Mouse (Mus musculus): ENCODE results near the gene Arhgef25.

Gene Arhgef25

DNA sequence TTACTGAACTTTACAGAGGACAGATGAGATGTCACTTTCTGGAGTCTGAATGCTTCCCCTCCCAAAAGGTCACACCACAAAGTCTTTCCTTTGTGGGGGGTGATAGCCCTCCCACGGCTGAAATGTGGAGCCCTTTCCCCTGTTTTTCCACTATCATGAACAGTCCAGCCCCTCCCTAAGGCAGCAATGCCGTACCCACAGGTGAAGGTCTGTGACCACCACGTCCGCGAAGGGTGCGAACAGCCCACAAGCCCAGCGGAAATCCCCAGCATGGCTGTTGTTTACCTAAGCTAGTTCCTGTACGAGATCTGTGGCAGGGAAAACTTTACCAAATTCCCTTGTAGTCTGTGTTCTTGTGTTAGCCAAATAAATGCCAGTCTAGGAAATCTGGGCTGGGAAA is 48.4 kb downstream of the Arhgef25 start:
- DNase-seq (ENCODE audit: low read depth, low spot score) = no peak

DNA sequence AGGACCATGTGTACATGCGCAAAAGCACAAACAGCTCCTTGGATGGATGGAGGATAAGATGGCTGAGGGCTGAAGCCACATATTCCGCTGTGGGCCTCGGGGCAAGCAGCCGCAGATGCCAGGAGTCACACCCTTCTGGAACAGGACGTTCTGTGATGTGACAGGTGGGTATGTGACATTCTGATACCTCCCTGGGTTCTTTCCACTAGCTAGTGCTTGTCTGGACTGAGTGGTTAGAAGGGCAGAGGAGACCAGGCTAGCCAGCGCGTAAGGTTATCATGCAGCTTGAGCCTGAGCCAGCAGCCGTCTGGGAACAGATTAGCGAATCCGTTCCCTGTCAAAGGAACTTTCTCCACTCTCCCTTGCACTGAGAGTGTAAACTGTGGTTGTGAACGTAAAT is 48.9 kb downstream of the Arhgef25 start:
- DNase-seq (ENCODE audit: low read depth, low spot score) = no peak

DNA sequence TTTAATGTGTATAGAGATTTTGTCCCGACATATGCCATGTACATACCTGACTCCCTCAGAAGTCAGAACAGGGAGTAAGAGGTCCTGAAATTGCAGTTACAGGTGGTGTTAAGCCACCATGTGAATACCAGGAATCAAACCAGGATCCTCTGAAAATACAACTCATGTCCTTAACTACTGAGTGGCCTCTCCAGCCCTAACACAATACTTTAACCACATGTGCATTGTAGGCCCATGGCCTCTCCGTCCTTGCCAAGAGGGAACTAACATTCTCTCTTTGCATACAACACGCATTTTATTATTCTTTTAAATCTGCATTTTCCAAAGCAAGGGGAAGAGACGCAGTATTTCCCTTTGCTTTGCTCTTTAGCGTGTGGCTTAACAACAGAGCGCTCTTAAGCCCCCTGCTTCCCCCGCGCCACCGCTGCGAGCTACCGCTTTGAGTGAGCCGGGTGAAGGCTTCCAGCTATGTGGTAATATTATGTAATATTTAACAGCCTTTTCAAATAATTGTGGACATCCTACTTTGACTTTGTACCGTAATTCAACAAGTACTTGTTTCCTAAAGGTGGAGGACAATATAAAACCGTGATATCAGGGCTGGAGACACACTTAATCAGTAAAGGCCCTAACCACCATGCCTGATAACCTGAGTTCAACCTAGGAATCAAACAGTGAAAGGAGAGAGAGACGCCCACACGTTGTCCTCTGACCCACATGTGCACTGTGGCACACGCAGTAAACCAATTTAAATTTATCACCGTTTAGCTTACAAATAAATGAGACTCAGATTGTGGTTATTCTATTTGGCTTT is 51.3 kb downstream of the Arhgef25 start:
- no peak for DNase-seq (ENCODE audit: low read depth, low spot score)

DNA sequence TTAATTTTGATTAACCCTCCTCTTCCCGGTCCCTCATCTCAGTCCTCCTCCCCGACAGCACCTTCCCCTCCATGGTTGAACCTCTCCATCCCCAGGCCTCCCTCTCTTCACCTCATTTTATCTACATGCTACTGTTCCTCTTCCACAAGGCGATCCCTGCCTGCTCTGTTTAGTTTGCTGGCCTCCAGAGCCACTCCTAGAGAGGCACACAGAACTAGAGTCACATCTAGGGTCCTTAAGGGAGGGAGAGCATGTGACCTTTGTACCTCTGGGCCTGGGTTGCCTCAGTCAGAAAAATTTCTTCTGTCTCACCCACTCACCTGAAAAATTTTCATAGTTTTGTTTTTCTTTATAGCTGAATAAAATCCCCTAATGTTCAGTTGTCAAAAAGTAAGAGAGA is 52.0 kb downstream of the Arhgef25 start:
- DNase-seq (ENCODE audit: low read depth, low spot score) = no peak

DNA sequence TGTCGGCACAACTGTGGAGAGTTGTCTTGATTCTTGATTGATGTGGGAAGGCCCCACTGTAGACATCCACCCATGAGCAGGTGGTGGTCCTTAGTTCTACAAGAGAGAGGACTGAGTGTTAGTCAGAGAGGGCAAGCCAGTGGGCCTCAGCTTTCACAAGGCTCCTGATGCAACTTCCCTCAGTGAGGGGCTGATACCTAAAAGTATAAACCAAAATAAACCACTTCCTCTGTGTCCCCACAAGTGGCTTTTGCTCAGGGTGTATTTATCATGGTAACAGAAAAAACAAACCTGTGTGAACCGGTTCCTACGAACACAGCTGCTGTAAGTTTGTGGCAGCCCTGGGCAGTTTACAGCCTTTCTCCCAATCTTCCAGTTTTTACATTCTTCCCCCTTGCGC is 53.4 kb downstream of the Arhgef25 start:
- no peak for DNase-seq (ENCODE audit: low read depth, low spot score)

- DNase-seq (ENCODE audit: low read depth, low spot score) = no peak
Measured at GRCm38 (mm10) chr10:127135118-127135836, 54.6 kb downstream of the Arhgef25 start.

DNA sequence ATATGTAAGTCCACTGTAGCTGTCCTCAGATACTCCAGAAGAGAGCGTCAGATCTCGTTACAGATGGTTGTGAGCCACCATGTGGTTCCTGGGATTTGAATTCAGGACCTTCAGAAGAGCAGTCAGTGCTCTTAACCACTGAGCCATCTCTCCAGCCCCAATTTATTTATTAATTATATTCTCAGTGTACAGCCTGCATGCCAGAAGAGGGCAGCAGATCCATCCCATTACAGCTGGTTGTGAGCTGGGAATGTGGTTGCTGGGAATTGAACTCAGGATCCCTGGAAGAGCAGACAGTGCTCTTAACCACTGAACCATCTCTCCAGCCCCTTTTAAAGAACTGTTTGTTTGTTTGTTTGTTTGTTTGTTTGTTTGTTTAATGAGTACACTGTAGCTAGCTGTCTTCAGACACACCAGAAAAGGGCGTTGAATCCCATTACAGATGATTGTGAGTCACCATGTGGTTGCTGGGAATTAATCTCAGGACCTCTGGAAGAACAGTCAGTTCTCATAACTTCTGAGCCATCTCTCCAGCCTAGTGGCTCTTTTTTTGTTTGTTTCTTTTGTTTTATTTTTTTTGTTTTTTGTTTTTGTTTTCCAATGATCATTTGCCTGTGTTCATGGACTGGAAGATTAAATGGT is 55.4 kb downstream of the Arhgef25 start:
- DNase-seq (ENCODE audit: low read depth, low spot score) = peak; percentile 59
